Mouse (Mus musculus) retina, postnatal 7 days (tissue): Measurements from ENCODE around the gene Smyd2.

Source experiments
- DNase-seq: peaks from one replicate; pipeline ENCODE4 v3.0.0-alpha.2; 2012; ENCODE audit warnings: low read depth, low spot score

Smyd2 gene

GRCm38 (mm10) chr1:189873591-189873990, 48.6 kb downstream of the Smyd2 start:
- DNase-seq = no peak

GRCm38 (mm10) chr1:189872050-189872449, 50.1 kb downstream of the Smyd2 start:
- DNase-seq = no peak

- no peak for DNase-seq
These were observed 50.5 kb downstream of the Smyd2 start for GRCm38 (mm10) chr1:189871625-189872024.

DNA sequence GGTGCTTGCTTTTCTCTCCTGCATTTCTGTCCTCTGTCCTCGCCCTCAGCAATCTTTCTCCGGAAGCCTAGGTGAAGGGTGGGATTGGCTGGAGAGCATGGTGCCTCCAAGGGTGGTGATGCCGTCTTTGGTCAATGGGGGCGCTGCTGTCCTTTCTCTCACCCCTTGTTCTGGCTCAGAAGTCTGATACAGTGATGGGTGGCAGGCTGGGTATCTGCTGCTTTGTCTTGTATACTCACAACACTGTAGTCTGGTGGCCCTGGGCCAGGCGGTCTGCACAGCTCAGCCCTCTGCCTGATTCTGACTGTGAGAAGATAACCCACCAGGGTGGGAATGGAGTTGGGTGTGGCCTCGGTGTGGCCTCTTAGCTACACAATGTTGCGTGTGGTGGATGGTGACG, 51.6 kb downstream of the Smyd2 start:
- DNase-seq = no peak

DNA sequence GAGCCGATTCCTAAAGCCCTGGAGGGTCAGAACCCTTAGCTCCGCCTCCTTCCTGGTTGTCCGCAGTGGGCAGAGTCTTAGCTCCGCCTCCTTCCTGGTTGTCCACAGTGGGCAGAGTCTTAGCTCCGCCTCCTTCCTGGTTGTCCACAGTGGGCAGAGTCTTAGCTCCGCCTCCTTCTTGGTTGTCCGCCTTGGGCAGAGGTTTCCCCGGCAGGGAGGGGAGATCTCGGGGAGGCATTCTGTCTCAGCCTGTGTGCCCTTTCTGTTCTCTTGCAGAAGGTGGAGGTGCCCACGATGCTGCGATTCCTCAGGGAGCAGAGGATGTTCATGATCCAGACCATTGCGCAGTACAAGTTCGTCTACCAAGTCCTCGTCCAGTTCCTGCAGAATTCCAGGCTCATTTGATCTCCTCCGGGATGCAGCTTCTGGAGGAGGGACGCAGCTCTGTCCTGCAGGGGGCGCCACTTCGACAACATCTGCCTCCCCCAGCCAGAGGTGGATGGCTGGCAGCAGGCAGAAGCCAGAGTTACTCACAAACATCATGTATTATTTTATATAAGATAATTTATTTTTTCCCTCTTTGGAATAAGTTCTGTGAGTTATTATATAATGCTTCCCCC, 52.4 kb downstream of the Smyd2 start:
- no peak for DNase-seq

- DNase-seq = no peak
These were observed 54.1 kb downstream of the Smyd2 start for GRCm38 (mm10) chr1:189868036-189868435.

DNA sequence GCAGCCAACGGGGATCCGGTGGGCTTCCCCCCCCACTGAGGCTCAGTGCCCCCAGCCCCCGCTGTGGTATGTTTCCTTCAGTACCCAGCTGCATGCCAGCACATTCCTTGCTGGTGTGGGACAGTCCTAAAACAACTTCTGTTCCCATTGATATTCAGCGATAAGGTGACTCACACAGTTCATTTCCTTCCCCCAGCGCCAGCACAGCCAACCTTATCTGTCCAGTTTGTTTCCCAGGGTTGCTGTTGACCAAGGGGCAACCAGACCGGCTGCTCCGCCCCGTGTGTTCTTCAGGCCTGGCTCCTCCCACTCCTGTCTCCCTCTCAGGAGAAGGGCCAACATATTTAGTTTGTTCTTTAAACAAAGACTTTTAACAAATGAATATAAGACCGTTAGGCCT, 54.7 kb downstream of the Smyd2 start:
- no peak for DNase-seq

GRCm38 (mm10) chr1:189867034-189867433, 55.1 kb downstream of the Smyd2 start:
- DNase-seq = no peak

DNA sequence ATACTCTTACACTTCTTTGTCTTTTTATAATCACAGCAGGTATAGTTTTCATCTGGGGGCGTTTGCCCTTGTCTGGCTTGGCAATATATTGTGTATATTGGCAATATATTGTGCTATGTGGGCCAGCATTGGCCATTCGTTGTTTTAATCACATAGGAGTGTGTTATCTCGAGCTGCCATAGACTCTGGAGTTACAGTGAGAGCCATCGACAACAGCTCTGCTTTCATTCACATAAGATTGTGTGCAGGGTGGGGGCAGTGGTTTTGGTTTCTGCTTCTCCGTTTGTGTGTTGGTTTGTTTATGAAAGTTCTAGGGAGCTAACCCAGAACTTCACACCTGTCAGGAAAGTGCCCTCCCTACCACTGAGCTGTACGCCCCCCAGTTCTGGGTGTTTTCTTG, 55.5 kb downstream of the Smyd2 start:
- DNase-seq = no peak

DNA sequence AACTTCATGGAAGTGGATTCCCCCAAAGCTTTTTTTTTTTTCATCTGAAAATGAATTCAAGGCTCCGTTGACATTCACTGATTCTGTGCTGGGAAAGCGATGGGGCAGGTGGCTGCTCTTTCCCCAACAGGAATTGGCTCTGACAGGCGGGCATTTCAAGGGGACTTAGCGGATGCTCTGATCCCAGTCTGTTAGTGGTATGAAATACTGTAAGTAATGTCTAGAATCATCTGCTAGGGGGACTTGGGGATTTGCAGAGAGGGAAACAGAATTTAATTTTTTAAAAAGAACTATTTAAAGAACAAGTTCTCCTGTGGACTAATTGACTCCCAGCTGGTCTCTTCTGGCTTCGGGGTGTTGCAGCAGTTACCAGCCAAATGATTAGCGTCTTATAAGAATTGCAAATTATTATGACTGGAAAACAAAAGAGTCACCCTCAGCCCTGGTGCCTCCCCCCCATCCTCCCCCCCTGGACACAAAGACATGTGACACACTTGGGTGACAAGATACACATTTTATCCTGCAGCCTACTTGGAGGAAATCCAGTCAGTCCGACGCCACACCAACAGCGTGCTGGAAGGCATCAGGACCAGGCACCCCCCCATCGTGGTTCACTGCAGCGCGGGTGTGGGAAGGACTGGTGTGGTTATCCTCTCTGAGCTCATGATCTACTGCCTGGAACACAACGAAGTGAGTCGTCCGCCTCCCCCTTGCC, 57.2 kb downstream of the Smyd2 start:
- DNase-seq = no peak

- DNase-seq = no peak
These were observed 57.9 kb downstream of the Smyd2 start for GRCm38 (mm10) chr1:189864301-189864700.

DNA sequence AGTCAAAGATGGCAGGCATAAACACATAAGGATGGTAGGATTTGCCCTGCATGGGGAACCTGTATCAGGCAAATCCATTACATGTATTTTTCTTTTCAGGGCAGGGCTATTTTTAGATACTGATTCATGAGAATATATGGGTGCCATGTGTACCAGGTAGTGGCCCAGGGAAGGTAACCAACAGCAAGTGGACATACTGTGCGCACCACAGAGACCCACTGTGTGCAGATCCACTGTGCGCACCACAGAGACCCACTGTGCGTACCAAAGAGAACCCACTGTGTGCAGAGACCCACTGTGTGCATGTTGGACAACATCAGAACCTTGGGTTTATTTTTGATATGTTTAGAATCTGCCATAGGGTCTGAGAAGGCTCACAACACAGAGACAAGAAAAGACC, 58.4 kb downstream of the Smyd2 start:
- no peak for DNase-seq

- no peak for DNase-seq
These were observed 61.2 kb downstream of the Smyd2 start for GRCm38 (mm10) chr1:189860942-189861315.

- no peak for DNase-seq
These were observed 61.8 kb downstream of the Smyd2 start for GRCm38 (mm10) chr1:189860112-189860941.

DNA sequence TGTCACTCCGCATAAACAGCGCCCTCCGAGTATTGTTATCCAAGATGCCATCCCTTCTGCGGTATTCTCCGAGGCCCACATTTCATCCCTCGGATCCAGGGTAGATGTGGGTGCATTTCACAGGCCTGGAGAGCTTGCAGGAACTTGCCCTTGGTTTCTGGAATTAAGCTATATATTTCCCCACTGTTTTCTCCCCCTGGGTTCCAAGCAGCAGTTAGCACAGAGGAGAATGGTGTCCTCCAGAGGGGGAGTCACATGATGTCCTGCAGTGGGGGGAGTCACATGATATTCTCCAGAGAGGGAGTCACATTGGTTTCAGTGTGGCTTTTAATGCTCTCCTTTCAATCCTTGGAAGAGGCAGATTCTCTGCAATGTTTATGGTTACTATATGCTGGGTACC, 63.8 kb downstream of the Smyd2 start:
- no peak for DNase-seq

DNA sequence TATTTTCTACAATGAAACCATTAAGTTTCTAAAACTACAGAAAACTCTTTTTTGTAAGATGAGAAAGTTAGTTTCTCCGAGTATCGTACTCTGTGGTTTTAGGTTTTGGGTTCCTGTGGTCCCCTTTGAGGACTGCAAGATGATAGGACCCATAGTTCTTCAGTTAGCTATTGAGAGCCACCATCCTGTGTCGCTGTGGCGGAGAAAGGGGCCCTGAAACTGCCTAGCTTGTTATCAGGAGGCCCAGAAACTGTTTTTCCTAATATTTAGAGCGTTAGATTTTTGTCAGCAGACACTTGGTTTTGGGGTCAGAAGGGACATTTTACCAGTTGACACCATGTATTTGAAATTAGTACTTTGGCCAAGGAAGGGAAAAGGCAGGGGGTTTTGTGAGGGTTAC, 66.4 kb downstream of the Smyd2 start:
- no peak for DNase-seq

- DNase-seq = no peak
These were observed 67.5 kb downstream of the Smyd2 start for GRCm38 (mm10) chr1:189854646-189855045.

DNA sequence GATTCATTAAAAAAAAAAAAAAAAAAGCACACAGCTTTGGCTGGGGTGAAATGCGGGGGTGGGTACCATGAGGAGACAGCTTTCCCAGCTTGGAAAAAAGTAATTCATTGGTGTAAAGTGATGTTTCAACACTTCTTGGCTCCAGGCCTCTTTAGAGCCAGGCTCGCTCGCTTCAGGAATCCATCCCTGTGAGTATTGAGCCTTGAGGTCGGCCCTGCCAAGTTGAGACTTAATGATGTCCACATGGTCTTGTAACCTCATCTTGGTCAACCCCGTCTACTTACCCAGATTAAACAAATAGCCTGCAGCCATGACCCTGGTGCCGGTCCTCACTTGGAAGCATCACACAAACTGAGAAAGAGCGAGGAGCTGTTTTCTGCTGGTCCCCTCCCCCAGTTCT, 69.7 kb downstream of the Smyd2 start:
- DNase-seq = no peak

- no peak for DNase-seq
These were observed 70.1 kb downstream of the Smyd2 start for GRCm38 (mm10) chr1:189852051-189852450.

DNA sequence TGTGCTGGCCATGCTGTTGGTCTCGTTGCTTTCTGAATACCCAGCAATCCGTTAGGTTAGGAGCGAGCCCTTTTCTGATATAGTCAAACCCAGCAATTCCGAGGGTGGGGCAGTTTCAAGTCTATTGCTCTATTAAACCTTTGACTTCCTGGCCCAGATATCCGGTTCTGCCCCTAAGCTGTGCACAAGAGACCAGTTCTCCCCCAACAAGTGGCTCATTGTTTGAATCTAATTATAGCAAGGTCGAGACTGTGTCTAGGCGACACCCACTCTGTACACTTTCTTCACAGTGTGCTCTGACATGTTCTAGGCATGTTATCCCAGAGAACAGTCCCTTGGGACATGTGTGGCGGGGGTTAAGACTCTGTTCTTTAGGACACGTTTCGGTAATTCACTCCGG, 72.6 kb downstream of the Smyd2 start:
- DNase-seq = no peak

- no peak for DNase-seq
These were observed 75.8 kb downstream of the Smyd2 start for GRCm38 (mm10) chr1:189846319-189846718.

DNA sequence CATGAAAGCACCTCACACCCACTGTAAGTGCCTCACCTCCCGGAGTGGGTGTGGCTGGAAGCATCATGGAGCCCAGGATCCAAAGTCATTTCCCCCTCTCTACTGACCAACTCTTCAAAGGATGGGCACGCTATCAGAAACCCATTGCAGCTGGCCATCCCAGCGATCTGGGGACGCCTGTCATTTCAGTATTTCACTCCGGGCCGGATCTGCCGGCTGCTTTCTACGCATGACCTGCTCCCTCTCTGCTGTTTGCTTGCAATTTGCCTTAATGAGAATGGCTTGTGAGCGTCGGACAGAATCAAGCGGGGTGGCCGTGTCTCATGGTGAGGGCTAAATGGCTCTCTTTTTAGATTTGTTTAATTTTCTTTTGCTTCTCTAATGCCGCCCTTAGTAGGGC, 88.0 kb downstream of the Smyd2 start:
- DNase-seq = no peak

GRCm38 (mm10) chr1:189833351-189833750, 88.8 kb downstream of the Smyd2 start:
- DNase-seq = no peak
